Mouse (Mus musculus): ENCODE measurements around the gene Gm5134.

DNA sequence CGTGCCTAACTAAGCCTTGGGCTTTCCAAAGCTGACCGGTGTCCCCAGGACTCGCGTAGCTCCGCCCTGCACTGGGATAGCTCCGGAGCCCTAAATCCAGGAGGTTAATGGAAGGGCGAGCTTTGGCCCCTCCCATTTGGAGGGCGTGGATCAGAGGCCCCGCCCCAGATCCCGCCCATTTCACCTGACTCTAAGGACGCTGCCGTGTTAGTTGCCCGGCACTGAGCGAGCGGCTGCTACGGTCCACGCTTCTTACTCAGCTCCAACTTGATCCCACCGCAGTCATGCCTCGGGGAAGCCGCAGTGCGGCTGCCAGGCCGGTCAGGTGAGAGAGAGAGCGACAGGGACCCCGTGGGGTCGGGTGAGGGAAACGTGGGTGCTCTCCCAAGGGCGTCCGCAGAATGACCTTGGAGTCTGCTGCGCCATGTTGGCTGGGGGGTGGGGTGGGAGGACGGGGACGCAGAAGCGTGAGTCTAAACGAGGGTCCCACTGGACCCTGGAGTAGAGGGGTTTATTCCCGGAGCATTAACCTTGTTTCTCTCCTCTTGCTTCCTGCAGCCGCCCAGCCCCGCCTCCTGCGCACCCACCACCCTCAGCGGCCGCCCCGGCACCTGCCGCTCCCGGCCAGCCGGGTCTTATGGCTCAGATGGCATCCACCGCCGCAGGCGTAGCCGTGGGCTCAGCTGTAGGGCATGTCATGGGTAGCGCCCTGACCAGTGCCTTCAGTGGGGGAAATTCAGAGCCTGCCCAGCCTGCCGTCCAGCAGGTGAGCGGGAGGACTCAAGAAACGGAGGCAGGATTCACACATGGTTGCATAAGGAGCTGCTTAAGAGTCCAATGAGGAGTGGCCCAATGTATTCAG is 18.4 kb upstream of the Gm5134 start, which contains the start of gene Mmp11:
- TF ChIP-seq CTCF (IDR thresholded peaks at IDR 0.05; ENCODE audit: extremely low read depth, insufficient read length, insufficient replicate concordance, low read depth, low read length) (no peak), POLR2A (IDR thresholded peaks at IDR 0.05; ENCODE audit: low read depth, low read length) (peak; percentile 93)

Measured in small intestine, adult 2 months (tissue).